Comparison of ENCODE assay signal across 25 mouse cellular contexts in the genomic region with DNA sequence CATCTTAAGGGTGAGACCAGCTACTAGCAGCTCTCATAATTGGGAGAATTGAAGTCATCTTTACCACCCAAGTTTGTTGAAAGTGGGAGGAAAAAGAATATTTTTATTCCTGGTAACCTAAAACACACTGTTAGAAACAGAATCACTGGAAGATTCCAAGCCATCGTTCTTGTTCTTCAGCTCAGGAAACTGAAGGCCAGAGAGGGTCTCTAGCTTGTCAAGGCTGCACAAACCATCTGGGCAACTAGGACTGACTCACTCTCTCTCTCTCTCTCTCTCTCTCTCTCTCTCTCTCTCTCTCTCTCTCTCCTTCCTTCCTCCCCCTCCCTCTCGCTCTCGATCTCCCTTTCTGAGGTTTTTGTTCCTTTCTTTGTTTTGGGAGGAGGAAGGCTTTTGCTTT. TPM values are rescaled to one million over a fixed set of nuclear protein-coding genes. Genes with fewer than 3 reads are reported as not detected.
DNase-seq lines count a peak whose midpoint lies in the region; ATAC-seq and TF ChIP-seq lines count a peak whose summit lies in the region.
"Had no signal": no experiment of that assay in that cellular context is flagged by ENCODE, and none has a peak within 500 bp of the region (broad histone marks: within the 10 kb centered on the region; RNA-seq: fewer than 3 reads in every experiment).

No protein-coding gene starts in this region.

- H3K27ac ChIP-seq in kidney, embryonic 14.5 days (ENCODE audit: low read depth, low read length) = peak overlapping the region; percentile 67; the same call in 1 of the 2 replicates
- H3K27ac ChIP-seq in cortical plate, adult 2 months (ENCODE audit: insufficient read depth, low read length) = peak overlapping the region; percentile 78; the same call in 1 of the 2 replicates
- H3K27ac ChIP-seq in limb, embryonic 12.5 days = peak overlapping the region; percentile 51; the same call in 1 of the 2 replicates
- no peak overlapping the region for H3K27ac ChIP-seq in hindbrain, embryonic 10.5 days
- H3K27ac ChIP-seq: forebrain, embryonic 13.5 days; heart, embryonic 10.5 days; heart, embryonic 15.5 days; hindbrain, embryonic 12.5 days; hindbrain, postnatal 0 days; intestine, embryonic 15.5 days; limb, embryonic 15.5 days; liver, embryonic 13.5 days had no signal

- no peaks in the 10 kb centered on the region for H3K27me3 ChIP-seq in kidney, embryonic 14.5 days (ENCODE audit: control insufficient read depth, insufficient read depth, low read length)
- no peaks in the 10 kb centered on the region for H3K27me3 ChIP-seq in limb, embryonic 12.5 days
- H3K27me3 ChIP-seq in hindbrain, embryonic 10.5 days (ENCODE audit: insufficient read depth, poor library complexity, severe bottlenecking) = no peaks in the 10 kb centered on the region
- H3K27me3 ChIP-seq: forebrain, embryonic 13.5 days; heart, embryonic 15.5 days; hindbrain, embryonic 12.5 days; intestine, embryonic 15.5 days; limb, embryonic 15.5 days; liver, embryonic 13.5 days had no signal

- peak; percentile 79 for ATAC-seq in kidney, embryonic 14.5 days (ENCODE audit: low FRiP score, low TSS enrichment)
- ATAC-seq in limb, embryonic 12.5 days (ENCODE audit: insufficient number of reproducible peaks, insufficient read depth, low FRiP score, low TSS enrichment, low read depth) = no peak
- ATAC-seq: CD4-positive, CD25-positive, alpha-beta regulatory T cell, adult 4 months; forebrain, embryonic 13.5 days; hindbrain, postnatal 0 days; intestine, embryonic 15.5 days; midbrain, embryonic 16.5 days had no signal

- 25% methylated on average over 3 of the region's 3 CpGs for WGBS in kidney, embryonic 14.5 days
- WGBS in limb, embryonic 12.5 days = 77% methylated on average over 3 of the region's 3 CpGs
- WGBS in hindbrain, embryonic 10.5 days = 77% methylated on average over 3 of the region's 3 CpGs

- H3K36me3 ChIP-seq in kidney, embryonic 14.5 days (ENCODE audit: control insufficient read depth, insufficient read depth, low read length) = no peaks in the 10 kb centered on the region
- no peaks in the 10 kb centered on the region for H3K36me3 ChIP-seq in limb, embryonic 12.5 days
- no peaks in the 10 kb centered on the region for H3K36me3 ChIP-seq in hindbrain, embryonic 10.5 days
- H3K36me3 ChIP-seq: heart, embryonic 10.5 days; heart, embryonic 15.5 days; hindbrain, embryonic 12.5 days; intestine, embryonic 15.5 days; limb, embryonic 15.5 days; liver, embryonic 13.5 days had no signal

- no peak overlapping the region for H3K9ac ChIP-seq in kidney, embryonic 14.5 days (ENCODE audit: low read depth, low read length)
- H3K9ac ChIP-seq in limb, embryonic 12.5 days (replicated peaks) = no peak overlapping the region
- H3K9ac ChIP-seq: forebrain, embryonic 13.5 days; heart, embryonic 15.5 days; hindbrain, embryonic 12.5 days; intestine, embryonic 15.5 days; limb, embryonic 15.5 days; liver, embryonic 13.5 days had no signal

- TF ChIP-seq POLR2A in cortical plate, adult 2 months (IDR thresholded peaks at IDR 0.05; ENCODE audit: extremely low read depth, insufficient read depth, low read length) = no peak

- H3K4me1 ChIP-seq in kidney, embryonic 14.5 days (ENCODE audit: control insufficient read depth, insufficient read depth, low read length) = peaks cover 5% of the 10 kb centered on the region; the same call in 1 of the 2 replicates
- peaks cover 3% of the 10 kb centered on the region; the same call in 1 of the 2 replicates for H3K4me1 ChIP-seq in cortical plate, adult 2 months (ENCODE audit: control insufficient read depth, insufficient read depth, low read length)
- peaks cover 8% of the 10 kb centered on the region for H3K4me1 ChIP-seq in limb, embryonic 12.5 days (replicated peaks)
- H3K4me1 ChIP-seq in hindbrain, embryonic 10.5 days (replicated peaks) = peaks cover 5% of the 10 kb centered on the region

- H3K4me2 ChIP-seq in kidney, embryonic 14.5 days (replicated peaks; ENCODE audit: low read depth, low read length) = no peak overlapping the region
- H3K4me2 ChIP-seq in limb, embryonic 12.5 days = no peak overlapping the region
- H3K4me2 ChIP-seq: forebrain, embryonic 13.5 days; heart, embryonic 15.5 days; hindbrain, embryonic 12.5 days; intestine, embryonic 15.5 days; limb, embryonic 15.5 days; liver, embryonic 13.5 days had no signal

- TF ChIP-seq CTCF in cortical plate, adult 2 months (IDR thresholded peaks at IDR 0.05; ENCODE audit: extremely low read depth, insufficient read depth, low read length) = no peak

- H3K9me3 ChIP-seq in kidney, embryonic 14.5 days (ENCODE audit: control insufficient read depth, low read length) = no peaks in the 10 kb centered on the region
- H3K9me3 ChIP-seq in limb, embryonic 12.5 days = no peaks in the 10 kb centered on the region
- H3K9me3 ChIP-seq in hindbrain, embryonic 10.5 days = no peaks in the 10 kb centered on the region
- H3K9me3 ChIP-seq: forebrain, embryonic 13.5 days; heart, embryonic 10.5 days; heart, embryonic 15.5 days; hindbrain, embryonic 12.5 days; intestine, embryonic 15.5 days; limb, embryonic 15.5 days; liver, embryonic 13.5 days had no signal

- no peak for DNase-seq in kidney, adult 9 months
- DNase-seq in kidney, postnatal 4 days = peak; percentile 51 to 53
- DNase-seq in kidney, postnatal 36 days = no peak
- DNase-seq in hindbrain, embryonic 10.5 days (ENCODE audit: low spot score) = no peak
- DNase-seq: adrenal gland, postnatal 25 days; cerebellum, adult 11-12 months; cerebellum, adult 9-11 months; gastrocnemius, postnatal 25 days; liver, embryonic 13.5 days; lung, adult 18-20 months; lung, postnatal 14 days; spleen, adult 18-20 months; thymus, postnatal 14 days had no signal

- no peak overlapping the region for H3K4me3 ChIP-seq in kidney, embryonic 14.5 days (ENCODE audit: low read length)
- H3K4me3 ChIP-seq in cortical plate, adult 2 months (ENCODE audit: insufficient read depth, low read length) = no peak overlapping the region
- H3K4me3 ChIP-seq in limb, embryonic 12.5 days (replicated peaks) = no peak overlapping the region
- H3K4me3 ChIP-seq in hindbrain, embryonic 10.5 days = no peak overlapping the region
- H3K4me3 ChIP-seq: forebrain, embryonic 13.5 days; heart, embryonic 10.5 days; heart, embryonic 15.5 days; hindbrain, embryonic 12.5 days; intestine, embryonic 15.5 days; limb, embryonic 15.5 days; liver, embryonic 13.5 days had no signal

RNA-seq across cellular contexts. Expression of gene Rock2, which starts 33.7 kb away (rescaled TPM):
- 17.4 and 22.3 TPM in 2 replicates for polyA plus RNA-seq in kidney, embryonic 14.5 days (2014; fragmentation: Nextera tagmentation; extraction: Ambion mirVana)
- polyA plus RNA-seq in cortical plate, adult 2 months (2012; rRNA removed) = 48.3 and 49.0 TPM in 2 replicates
- polyA plus RNA-seq in limb, embryonic 12.5 days (2016; fragmentation: Nextera tagmentation; extraction: Ambion mirVana) = 16.5 and 18.4 TPM in 2 replicates
- 9.0 and 12.0 TPM in 2 replicates for polyA plus RNA-seq in hindbrain, embryonic 10.5 days (2016; fragmentation: Nextera tagmentation; extraction: Ambion mirVana)

RNA-seq across cellular contexts. Expression of gene E2f6, which starts 50.2 kb away (rescaled TPM):
- 36.8 and 56.7 TPM in 2 replicates for polyA plus RNA-seq in kidney, embryonic 14.5 days (2014; fragmentation: Nextera tagmentation; extraction: Ambion mirVana)
- 38.3 and 40.1 TPM in 2 replicates for polyA plus RNA-seq in cortical plate, adult 2 months (2012; rRNA removed)
- 75.8 and 76.6 TPM in 2 replicates for polyA plus RNA-seq in limb, embryonic 12.5 days (2016; fragmentation: Nextera tagmentation; extraction: Ambion mirVana)
- 65.4 TPM in 2 replicates for polyA plus RNA-seq in hindbrain, embryonic 10.5 days (2016; fragmentation: Nextera tagmentation; extraction: Ambion mirVana)

Comparison
In these comparisons a context has a peak if more than half of its experiments do, and no peak if none do; other contexts are left out.
1. DNase-seq: peak in kidney, postnatal 4 days (2 of 2); none in kidney, adult 9 months (single experiment), kidney, postnatal 36 days (0 of 2) and hindbrain, embryonic 10.5 days (single experiment).